Mouse (Mus musculus) liver (tissue): ENCODE results near the gene Rnf183.

Source experiments
- DNase-seq: peaks from one replicate; pipeline ENCODE4 v3.0.0-alpha.2; 2020; ENCODE audit warnings: mixed read lengths

The Rnf183 gene

DNA sequence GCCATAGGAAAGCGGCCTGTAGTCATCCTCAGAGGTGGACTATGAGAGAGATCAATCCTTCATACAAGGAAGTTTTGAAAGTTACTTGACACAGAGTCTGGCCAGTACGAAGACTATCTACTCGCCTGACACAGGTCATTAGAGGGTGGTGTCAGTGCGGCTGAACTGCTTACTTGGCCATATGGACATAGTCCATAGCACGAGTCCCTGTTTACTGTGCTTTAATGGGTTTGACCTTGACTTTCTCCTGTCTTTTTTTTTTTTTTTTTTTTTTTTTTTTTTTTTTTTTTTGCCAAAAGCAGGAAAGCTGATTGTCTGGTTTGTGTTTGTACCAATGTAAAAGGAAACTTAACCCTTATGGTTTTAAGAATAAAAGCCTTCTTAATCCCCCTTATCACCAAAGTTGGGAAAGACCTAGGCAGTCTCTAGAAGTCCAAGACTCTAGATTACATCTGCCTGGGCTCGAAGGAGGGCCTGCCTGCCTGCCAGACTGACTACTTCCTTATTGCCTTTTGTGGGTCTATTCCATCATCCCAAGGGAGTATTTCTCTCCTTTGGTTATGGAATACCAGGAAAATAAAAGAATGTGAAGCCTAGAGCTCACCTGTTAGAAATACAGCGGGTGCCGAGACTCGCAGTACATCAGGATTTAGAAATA, 55.2 kb downstream of the Rnf183 start:
- DNase-seq: no peak
